Mouse (Mus musculus): ENCODE data around the gene Tmem219.
"Not testable (repeated sequence)": the region's sequence is repeated elsewhere in the genome, so short reads cannot be mapped to it uniquely, and the experiment has no call there.

Gene Tmem219

DNA sequence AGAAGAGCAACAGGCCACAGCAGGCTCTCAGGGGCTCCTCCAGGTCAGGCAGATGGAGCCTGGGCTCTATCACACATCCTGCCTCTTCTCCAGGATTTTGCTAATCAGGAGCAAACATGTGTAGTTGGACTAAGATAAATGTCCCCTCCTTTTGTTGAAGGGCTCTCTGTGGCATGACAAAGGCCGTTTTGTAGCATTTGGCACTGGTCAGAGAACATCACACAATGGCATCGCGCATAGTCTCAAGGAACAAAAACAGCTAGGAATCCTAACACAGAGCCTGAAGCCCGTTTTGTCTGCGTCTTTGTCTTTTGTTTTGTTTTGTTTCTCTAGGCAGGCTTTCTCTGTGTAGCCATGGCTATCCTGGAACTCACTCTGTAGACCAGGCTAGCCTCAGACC lies 1.3 kb upstream of the Tmem219 start:
- no peak for DNase-seq (ENCODE audit: low spot score in 2 of 2)

DNA sequence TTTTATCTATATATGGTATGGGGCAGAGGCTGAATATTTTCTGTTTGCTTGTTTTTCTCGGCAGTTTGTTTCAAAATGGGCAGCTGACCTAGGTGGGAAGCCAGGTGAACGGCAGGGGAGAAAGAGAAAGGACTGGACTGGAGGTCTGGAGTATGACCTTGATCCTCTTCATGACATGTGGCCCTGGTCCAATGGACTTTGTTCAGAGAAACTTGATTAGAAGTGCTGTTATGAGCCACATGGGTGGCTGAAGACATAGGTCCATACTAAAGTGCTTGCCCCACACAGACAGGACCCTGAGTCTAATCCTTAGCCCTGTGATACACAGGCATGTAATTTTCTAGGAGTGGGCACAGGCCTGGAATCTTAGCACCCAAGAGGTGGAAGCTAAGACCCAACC lies 1.2 kb downstream of the Tmem219 start:
- no peak for DNase-seq (ENCODE audit: low spot score in 2 of 2)

DNA sequence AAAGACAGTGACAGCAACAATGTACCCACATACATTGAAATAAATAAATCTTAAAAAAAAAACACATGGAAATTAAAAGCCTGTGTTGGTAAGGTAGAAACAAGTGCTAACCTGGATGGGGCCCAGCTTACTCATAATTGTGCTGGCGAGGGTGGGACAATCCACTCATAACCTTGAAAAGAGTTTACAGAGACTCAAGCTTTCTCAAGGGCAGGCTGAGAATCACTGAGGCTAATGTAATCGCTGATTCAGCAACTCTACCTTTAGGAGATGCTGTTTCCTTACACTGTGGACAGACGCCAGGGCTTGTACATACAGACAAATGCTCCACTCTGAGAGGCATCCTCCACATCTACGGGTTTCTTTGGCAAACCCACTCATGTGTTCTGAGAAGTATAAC lies 2.7 kb downstream of the Tmem219 start:
- DNase-seq (ENCODE audit: low spot score in 2 of 2): no peak

DNA sequence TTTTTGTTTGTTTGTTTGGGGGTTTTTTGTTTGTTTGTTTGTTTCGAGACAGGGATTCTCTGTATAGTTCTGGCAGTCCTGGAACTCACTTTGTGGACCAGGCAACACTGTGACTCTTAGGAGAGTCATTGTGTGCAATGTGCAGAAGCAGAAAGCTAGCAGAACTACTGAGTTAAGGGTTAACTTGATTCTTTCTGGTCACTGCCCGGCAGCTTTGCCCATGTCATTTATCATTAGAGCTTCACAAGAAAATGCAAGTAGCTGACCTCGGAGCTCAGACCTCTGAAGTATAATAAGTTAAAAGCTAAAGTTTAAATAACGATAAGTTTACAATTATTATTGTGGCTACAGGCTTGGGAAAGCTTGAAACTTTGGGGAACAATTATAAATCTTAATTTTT lies 4.4 kb downstream of the Tmem219 start:
- not testable (repeated sequence) for DNase-seq (ENCODE audit: low spot score in 2 of 2)

DNA sequence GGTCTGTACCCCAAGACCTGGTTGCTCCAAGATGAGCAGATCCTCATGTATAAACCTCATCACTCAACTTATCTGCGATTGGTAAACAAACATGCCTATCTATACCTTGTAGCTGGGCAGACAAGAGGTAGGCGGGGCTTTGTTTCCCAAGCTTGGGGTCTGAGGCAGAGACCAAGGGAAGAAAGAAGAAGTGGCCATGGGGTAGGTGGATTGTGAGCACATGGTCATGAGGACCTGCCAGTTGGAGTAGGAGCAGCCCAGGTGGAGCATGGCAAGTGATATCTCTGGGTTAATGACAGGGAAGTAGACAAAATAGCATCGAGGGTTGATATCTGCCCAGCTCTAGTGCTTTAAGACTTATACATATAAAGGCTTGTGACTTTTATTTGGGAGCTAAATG lies 7.9 kb downstream of the Tmem219 start:
- DNase-seq (ENCODE audit: low spot score in 2 of 2): no peak

DNA sequence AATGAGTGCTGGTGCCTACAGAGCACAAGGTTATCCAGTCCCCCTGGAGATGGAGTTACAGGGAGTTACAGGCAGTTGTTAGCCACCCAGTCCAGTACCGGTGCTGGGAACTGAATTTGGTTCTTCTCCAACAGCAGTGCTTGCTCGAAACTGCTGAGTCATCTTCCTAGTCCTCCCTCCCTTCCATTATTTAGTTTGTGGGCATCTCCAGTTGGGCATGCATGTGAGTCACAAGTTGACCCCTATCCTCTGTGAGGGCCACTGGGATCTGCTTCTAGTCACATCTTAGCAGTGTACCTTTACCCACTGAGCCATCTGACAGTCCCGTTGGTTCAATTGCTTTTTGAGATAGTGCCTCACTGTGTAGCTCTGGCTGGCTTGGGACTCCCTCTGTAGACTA lies 17.1 kb downstream of the Tmem219 start:
- DNase-seq (ENCODE audit: low spot score in 2 of 2): no peak

DNA sequence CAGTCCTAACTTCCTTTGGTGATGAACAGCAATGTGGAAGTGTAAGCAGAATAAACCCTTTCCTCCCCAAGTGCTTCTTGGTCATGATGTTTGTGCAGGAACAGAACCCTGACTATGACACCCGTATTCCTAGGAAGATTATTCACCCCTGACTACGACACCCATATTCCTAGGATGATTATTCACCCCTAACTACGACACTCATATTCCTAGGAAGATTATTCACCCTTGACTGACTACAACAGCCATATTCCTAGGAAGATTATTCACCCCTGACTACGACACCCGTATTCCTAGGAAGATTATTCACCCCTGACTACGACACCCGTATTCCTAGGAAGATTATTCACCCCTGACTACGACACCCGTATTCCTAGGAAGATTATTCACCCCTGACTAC lies 22.9 kb downstream of the Tmem219 start:
- DNase-seq (ENCODE audit: low spot score in 2 of 2): not testable (repeated sequence)

DNA sequence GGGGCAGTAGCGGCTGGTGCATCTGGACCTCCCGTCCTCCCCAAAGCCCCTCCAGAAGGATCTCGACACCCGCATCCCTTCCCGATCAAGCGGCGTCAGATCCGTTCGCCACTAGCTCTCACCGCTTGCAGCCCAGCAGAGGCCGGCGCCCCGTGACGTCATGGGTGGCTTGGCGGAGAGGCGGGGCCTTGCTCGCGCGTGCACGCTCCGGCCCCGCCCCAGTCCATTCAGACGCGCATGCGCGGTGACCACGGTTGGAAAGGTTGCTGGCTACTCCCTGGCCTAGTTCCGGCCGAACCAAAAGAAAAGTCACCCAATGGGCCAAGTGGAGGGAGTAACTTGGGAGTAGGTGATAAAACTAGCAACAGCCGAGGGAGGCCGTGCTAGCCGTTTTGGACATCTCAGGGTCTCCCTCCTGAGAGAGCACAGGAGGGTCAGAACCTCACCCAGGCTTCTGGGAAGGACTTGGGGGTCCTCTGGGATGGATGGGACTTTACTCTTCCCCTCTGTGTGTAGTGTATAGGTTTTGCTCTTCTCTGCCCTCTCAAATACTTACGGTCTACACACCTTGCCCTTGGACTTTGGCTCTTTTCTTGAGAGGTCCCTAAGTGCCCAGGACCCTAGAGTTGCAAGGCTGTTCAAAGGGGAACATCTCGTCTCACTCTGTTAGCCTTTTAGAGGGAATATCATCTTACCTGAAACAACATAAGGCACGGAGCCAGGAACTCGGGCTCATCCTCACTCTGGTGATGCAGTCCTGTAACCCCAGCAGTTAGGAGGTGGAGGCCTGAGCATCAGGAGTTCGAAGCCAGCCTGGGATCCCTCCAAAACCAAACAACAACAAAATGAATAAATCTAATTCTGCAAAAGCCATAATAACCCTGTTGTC lies 24.4 kb downstream of the Tmem219 start:
- DNase-seq (ENCODE audit: low spot score in 2 of 2): peak; percentile 95 to 96

DNA sequence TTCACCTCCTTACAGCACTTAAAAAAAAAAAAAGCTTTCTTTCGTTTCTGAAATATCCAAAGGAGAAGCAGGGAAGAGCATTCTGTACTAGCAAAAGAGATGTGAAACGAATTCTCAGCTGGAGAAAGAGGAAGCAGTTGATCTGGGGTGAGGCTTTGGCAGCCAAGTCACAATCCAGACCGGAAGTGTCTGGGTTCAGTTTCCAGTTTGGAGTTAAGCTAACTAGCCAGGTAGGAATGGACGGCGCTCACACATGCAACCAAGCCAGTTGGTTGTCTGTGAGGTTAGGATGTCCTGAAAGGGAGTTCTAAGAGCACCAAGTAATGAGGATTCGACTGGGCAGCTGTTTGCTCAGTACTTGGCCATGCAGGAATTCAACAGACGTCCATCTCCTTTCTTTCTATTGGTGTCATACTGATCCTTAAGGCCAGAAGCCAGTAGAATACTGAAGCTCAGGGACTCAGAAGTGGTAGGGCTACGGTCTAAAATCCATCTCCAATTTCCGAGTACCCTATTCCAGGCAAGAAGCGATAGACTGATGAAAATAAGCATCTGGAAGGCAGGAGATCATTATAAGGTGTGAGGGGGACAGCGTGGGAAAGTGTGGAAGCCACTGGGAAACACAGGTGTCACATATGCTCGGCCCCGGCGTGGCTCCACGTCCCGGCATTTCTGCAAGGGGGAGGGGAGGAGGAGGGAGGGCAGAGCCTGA lies 25.2 kb downstream of the Tmem219 start:
- DNase-seq (ENCODE audit: low spot score in 2 of 2): no peak

DNA sequence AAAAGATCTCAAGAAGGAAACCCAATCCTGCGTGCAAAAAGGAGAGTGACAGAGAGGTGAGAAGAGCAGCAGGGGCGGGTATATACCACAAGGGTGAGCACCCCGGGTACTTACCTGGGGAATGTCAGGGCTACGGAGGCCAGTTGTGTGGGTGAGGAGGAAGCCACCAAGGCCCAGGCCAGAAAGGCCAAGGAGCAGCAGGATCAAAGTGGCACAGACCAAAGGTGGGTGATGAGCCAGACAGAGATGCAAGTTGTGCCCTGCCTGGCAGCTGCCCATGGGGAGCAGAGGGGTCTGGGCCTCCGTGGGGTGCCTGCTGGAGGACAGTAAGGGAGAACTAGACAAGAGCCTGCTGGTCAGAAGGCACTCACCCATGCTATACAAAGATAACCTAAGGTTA lies 25.8 kb downstream of the Tmem219 start:
- no peak for DNase-seq (ENCODE audit: low spot score in 2 of 2)

DNA sequence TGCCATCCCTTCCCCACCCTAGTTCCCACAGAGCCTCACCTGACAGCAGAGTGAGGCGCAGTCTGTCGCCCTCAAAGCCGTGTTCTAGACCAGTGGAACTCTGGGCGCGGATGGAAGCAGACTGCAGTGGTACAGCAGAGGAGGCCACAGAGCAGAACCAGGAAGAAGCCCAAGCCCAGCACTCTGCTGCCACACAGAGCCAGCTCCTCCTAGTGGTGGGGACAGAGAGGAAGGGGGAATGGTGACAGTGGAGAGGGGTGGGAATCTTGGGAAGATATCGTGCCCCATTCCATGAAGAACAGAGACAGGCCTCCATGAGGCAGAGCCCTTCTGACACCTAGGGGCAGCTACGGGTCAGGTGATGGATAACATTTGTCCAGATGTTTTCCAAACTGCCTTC lies 33.9 kb downstream of the Tmem219 start:
- no peak for DNase-seq (ENCODE audit: low spot score in 2 of 2)

DNA sequence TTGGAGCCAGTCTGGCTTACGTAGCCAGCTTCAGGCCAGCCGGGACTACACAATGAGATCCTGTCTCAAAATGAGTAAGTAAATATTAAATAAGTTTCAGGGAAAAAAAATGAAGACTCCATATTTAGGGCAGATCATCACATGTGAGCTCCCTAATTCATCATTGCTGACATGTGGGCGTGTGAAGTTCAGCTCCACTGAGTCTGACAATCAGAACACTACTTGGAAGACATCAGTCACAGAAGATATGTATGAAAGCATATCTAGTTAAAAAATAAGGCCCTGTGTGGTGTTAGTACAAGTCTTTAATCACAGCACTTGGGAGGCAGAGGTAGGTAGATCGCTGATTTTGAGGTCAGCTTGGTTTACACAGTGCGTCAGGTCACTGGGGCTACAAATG lies 35.4 kb downstream of the Tmem219 start:
- no peak for DNase-seq (ENCODE audit: low spot score in 2 of 2)

DNA sequence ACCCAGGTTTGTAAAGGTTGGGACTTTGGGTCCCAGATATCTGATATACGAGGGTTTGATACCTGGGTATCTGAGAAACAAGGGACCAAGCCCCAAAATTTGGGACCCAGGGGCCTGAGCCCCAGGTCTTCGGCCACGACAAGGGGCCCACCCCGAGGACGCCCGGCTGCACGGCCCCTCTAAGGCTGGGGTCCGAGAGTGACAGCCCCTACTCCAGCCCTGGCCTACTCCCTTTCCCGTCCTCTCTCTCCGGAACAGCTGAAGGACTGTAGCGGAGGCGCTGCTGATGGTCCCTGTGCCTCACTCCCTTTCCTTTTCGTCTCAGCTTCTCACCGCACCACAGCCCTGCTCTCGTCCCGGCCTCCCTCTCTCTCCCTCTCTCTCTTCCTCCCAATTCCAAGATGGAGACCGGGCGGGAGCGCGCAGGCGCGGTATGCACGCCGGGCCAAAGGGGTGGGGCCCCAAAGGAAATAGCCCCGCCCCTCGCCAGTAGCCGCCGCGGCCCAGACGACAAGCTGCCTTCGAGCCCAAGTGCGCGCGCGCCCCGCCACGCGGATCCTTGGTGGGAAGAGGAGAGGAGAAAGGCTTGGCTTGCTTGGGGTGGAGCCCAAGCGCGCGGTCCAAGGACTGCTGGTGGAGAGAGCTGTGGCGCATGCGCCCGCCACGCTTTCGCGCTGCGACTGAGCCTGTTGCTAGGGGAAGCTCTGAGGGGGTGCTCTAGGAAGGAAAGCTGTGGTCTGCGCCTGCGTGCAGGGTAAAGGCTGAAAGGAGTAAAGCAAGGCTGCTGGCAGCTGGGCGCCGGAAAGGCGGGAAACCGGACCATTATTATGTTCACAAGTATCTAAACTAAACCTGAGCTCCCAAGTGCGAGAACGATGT lies 38.2 kb downstream of the Tmem219 start, which contains the start of gene Taok2:
Gene Taok2 (minus strand): TSS at position 418 of the 879 bp plus-strand sequence.
- peak; percentile 98 to 99 for DNase-seq (ENCODE audit: low spot score in 2 of 2)

DNA sequence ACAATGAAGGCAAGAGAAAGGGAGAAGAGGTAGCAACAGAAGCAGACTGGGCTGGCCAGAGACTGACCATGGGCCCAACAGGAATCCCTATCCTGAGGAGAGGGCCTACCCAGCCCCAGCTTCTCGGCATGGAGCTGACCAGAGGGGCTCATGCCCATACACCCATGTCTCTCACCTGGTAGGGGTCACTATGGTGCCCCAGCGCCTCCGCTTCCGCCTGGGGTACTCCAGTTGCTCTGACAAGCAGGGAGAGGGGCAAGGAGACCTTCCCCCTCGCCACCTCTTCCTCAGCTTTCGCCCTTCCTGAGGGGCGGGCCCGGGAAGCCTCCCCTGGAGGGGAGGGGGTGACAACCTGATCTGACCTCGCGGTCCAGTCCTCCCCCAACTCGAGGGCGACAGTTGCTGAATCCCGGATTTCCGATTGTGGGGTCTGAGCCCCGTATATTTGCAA lies 39.0 kb downstream of the Tmem219 start:
- DNase-seq (ENCODE audit: low spot score in 2 of 2): no peak

DNA sequence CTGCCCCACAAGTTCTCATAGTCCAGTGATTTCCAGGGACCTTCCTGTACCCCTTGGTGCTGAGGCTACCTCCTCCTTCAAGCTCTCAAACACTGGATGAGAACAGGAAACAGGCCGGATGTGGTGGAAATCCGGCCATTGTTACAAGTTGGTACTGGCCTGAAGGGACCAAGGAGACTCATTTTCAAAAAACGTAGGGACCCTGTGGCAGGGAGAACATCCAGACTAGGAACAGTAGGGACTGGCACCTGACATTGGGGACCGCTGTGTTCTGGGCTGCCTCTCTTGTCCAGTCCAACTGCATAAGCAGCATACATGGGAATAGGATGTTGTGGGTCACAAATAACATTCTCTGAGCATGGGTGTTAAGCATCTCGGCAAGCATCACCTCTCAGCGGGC lies 41.7 kb downstream of the Tmem219 start:
- no peak for DNase-seq (ENCODE audit: low spot score in 2 of 2)

DNA sequence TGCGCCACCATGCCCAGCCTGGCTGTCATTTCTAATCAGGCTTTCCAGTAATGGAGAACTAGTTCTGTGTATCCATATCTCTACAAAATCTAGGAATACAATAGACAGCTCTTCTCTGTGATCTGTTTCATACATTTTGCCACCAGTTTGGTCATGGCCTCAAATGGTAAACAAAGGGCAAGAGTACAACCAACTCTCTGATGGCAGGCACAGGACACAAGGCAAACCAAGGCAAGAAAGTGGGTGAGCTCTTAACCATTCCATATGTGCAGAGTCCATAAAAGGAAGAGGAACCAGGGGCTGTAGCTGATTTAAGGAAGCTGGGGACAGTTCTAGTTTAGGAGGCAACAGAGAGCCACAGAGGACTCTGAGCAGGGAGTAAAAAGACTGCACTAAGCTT lies 45.5 kb downstream of the Tmem219 start:
- no peak for DNase-seq (ENCODE audit: low spot score in 2 of 2)

DNA sequence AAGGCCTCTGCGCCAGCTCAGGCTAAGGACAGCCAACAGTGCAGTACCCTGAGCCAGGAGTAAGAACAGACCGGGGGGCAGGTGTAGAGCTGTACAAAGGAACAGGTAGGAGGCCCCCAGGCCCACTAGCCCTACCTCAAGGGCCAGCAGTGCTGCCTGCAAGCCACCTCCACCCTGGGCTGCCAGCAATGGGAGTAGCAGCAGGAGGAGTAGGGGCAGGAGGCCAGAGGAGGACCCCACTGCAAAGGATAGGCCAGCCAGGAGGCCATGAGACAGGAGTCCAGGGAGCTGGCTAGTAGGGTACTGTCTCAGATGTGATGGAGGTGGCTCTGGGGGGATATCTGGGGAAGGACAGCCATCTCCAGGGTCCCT lies 52.2 kb downstream of the Tmem219 start:
- no peak for DNase-seq (ENCODE audit: low spot score in 2 of 2)

DNA sequence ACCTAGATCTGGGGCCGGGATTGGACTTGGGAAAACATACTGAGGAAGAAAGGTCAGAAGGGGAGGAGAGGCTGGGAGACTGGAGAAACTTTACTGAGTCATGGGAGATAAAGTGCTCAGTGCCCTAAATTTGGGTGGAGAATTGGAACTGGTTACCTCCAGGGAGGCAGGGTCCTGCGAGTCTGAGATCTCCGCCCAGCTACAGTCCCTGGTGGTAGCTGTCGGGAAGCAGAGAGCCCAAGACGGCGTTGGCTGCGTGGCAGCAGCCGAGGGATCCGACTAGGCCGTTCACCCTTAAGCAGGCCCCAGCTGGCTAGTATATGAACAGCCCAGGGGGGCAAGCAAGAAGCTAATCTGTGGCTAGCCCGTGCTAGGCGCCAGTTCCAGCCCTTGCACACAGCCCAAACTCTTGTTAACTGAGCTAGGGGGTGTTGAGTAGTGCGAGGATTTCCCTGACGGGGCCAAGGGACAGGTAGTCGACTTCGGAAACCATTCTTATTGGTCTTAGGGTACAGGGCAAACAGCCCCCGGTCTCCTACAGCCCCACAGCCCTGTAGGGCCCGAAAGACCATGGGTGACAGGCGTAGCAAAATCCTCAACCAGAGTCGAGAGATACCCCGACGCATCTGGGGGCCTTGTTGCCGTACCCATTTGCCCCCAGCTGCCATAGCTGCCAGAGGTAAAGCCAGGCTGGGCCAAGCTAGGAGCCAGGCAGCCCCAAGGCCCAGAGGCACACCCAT lies 52.8 kb downstream of the Tmem219 start:
- no peak for DNase-seq (ENCODE audit: low spot score in 2 of 2)

DNA sequence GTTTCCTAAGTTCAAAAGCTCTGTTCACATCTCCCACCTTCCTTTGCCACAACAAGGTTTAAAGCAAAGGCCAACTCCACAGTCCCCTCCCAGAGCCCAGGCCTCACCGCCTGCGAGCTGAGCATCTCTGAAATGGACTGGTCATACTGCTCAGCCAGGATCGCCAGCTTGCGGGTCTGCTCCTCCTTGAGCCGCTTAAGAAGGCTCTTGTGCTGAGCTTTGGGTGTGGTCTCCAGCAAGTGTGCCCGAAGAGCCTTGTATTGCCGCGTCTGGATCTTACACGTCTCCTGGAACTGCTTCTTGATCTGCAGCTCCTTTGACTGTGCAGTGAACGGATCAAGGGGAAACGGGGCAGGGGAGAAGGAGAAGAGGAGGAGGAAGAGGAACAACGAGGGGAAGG lies 54.7 kb downstream of the Tmem219 start:
- no peak for DNase-seq (ENCODE audit: low spot score in 2 of 2)

DNA sequence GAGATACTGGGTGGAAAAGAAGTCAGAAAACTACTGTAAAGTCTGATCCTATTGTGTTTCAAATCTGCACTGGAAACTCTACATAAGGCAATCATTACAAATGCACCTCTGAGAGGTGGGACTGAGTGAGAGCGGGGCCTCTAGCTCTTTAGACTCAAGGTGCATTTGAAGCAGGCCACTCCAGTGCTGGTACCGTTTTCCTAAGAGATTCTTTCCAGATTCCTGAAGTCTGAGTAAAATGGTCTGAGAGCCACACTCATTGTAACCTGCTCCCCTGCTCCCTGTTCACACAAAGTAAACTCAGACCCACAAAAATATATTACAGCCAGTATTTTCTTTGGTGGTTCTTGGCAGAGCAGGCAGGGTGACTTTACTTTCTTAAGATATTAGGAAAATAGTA lies 55.2 kb downstream of the Tmem219 start:
- DNase-seq (ENCODE audit: low spot score in 2 of 2): no peak

DNA sequence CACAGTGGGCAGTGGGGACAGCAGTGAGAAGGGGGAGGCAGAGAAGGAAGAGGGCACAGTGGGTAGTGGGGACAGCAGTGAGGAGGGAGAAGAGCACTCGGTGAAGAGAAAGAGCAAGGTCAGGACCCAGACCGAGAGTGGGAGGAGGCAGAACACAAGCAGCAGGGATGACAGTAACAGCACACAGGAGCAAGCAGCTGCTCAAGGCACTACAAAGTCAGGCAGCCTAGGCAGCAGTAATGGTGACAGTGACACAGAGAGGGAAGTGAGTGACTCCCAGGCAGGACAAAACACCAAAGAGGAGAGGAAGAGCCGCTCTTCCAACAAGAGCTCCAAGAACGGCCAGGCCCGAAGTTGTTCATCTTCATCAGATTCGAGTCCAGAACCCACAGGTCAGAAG lies 58.9 kb downstream of the Tmem219 start:
- DNase-seq (ENCODE audit: low spot score in 2 of 2): no peak
